In the genomic region with DNA sequence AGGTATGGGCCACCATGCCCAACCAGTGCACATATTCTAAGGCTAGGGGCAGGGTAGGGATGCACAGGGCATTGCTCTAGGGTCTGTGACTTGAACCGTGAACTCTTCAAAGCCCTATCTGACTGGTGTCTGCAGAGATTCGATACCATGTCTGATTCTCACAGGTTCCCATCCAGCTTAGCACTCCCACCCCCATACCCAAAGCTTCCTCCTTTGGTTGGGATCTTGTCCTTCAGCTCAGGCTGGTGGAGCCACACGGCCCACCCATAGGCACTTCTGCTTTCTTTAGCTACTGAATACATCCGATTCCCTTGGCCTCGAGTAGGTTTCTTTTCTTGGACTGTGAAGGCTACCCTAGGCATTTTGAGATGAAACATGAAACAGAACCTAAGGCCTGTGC, we compare ENCODE assay signal across 20 mouse cellular contexts. TPM values are rescaled to one million over a fixed set of nuclear protein-coding genes. Genes with fewer than 3 reads are reported as not detected.
DNase-seq lines count a peak whose midpoint lies in the region; ATAC-seq and TF ChIP-seq lines count a peak whose summit lies in the region.
"Had no signal": no experiment of that assay in that cellular context is flagged by ENCODE, and none has a peak within 500 bp of the region (broad histone marks: within the 10 kb centered on the region; RNA-seq: fewer than 3 reads in every experiment).

No protein-coding gene starts in this region.

- peak; percentile 59 to 83; a peak in 3 of 4 replicates for ATAC-seq in hematopoietic stem cell, adult 5-6 weeks (replicated peaks in 1 of 2; ENCODE audit: insufficient read depth in 1 of 2, low FRiP score in 2 of 2, low TSS enrichment in 1 of 2, low read depth in 1 of 2, poor library complexity in 2 of 2, severe bottlenecking in 2 of 2)
- ATAC-seq: CD4-positive, CD25-positive, alpha-beta regulatory T cell, adult 4 months had no signal

- DNase-seq in cerebellum, adult 2 months: no peak
- no peak for DNase-seq in cerebellum, adult 9-11 months
- peak; percentile 55 for DNase-seq in lung, postnatal 36 days
- DNase-seq in lung, postnatal 14 days: no peak
- peak; percentile 25 for DNase-seq in splenic B cell, adult 2 months (ENCODE audit: low read depth, low spot score)
- DNase-seq in left cerebral cortex, postnatal 4 days: no peak
- DNase-seq in heart, postnatal 25 days (ENCODE audit: low spot score): no peak
- DNase-seq: cerebellum, postnatal 36 days; gastrocnemius, postnatal 14 days; kidney, adult 18-20 months; kidney, postnatal 25 days; thymus, postnatal 36 days had no signal

- intact Hi-C loops in left cerebral cortex, postnatal 4 days (cut with DNase I): no loop called here
- intact Hi-C loops in heart, postnatal 25 days (cut with DNase I): loop anchor here (5.0 kb wide), 1 partner anchor 107 kb away; no protein-coding TSS in a partner anchor

- no peak for TF ChIP-seq POLR2A in cerebellum, adult 2 months (IDR thresholded peaks at IDR 0.05; ENCODE audit: borderline replicate concordance, insufficient read depth, low read length)

- H3K27me3 ChIP-seq in cerebellum, adult 2 months (ENCODE audit: control insufficient read depth, insufficient read depth, low read length): no peaks in the 10 kb centered on the region
- H3K27me3 ChIP-seq in splenic B cell, adult 2 months (ENCODE audit: control insufficient read depth, insufficient read depth, low read length, poor library complexity, severe bottlenecking): no peaks in the 10 kb centered on the region; the same call in 1 of the 2 replicates
- H3K27me3 ChIP-seq: forebrain, embryonic 12.5 days; liver, embryonic 15.5 days had no signal

- peaks cover 24% of the 10 kb centered on the region for H3K4me1 ChIP-seq in cerebellum, adult 2 months (ENCODE audit: control insufficient read depth, insufficient read depth, low read length)

- H3K27ac ChIP-seq in cerebellum, adult 2 months (ENCODE audit: insufficient read depth, low read length): peak overlapping the region; percentile 93
- H3K27ac ChIP-seq: embryonic facial prominence, embryonic 10.5 days; forebrain, embryonic 12.5 days; left cerebral cortex, adult 2 months; midbrain, embryonic 10.5 days had no signal

- WGBS in cerebellum, adult 2 months: 89% methylated on average over 5 of the region's 5 CpGs

- H3K36me3 ChIP-seq in splenic B cell, adult 2 months (ENCODE audit: control insufficient read depth, insufficient read depth, low read length, poor library complexity, severe bottlenecking): no peaks in the 10 kb centered on the region
- H3K36me3 ChIP-seq: embryonic facial prominence, embryonic 10.5 days; forebrain, embryonic 12.5 days; liver, embryonic 15.5 days; midbrain, embryonic 10.5 days had no signal

- no peak for TF ChIP-seq CTCF in cerebellum, adult 2 months (IDR thresholded peaks at IDR 0.05; ENCODE audit: borderline replicate concordance, insufficient read depth, low read depth, low read length)

- H3K4me3 ChIP-seq in cerebellum, adult 2 months (replicated peaks; ENCODE audit: insufficient read depth, low read depth, low read length): no peak overlapping the region
- H3K4me3 ChIP-seq: embryonic facial prominence, embryonic 10.5 days; forebrain, embryonic 12.5 days; left cerebral cortex, adult 2 months; liver, embryonic 15.5 days; midbrain, embryonic 10.5 days had no signal

RNA-seq across cellular contexts. Expression of gene Susd6, which starts 5.3 kb away (rescaled TPM):
- 46.3 and 54.8 TPM in 2 replicates for polyA plus RNA-seq in cerebellum, adult 2 months (2012; rRNA removed)
- total RNA-seq in hematopoietic stem cell, adult 5-6 weeks (2017): 27.5 and 31.9 TPM in 2 replicates
- total RNA-seq in left cerebral cortex, postnatal 4 days (2021): 10 to 100 TPM; 19.6 to 21.4 TPM
- total RNA-seq in heart, postnatal 25 days (2021): 10 to 100 TPM; 62.5 to 69.1 TPM

RNA-seq across cellular contexts. Expression of gene Ccdc177, which starts 24.5 kb away (rescaled TPM):
- 4.9 and 5.4 TPM in 2 replicates for polyA plus RNA-seq in cerebellum, adult 2 months (2012; rRNA removed)
- total RNA-seq in hematopoietic stem cell, adult 5-6 weeks (2017): 0.06 TPM in 1 of 2 replicates, not detected in the other
- total RNA-seq in left cerebral cortex, postnatal 4 days (2021): 10 to 100 TPM; 17.1 to 19.5 TPM
- total RNA-seq in heart, postnatal 25 days (2021): under 1 TPM; 0.06 to 0.08 TPM
- polyA plus RNA-seq: CD4-positive, CD25-positive, alpha-beta regulatory T cell, adult 4 months; heart, embryonic 16.5 days; liver, embryonic 15.5 days had no signal

Comparison
In these comparisons a context has a peak if more than half of its experiments do, and no peak if none do; other contexts are left out.
1. DNase-seq: peak in lung, postnatal 36 days (single experiment) and splenic B cell, adult 2 months (single experiment); none in cerebellum, adult 2 months (0 of 2), cerebellum, adult 9-11 months (single experiment), lung, postnatal 14 days (single experiment), left cerebral cortex, postnatal 4 days (single experiment) and heart, postnatal 25 days (single experiment).
2. RNA of gene Ccdc177, which starts 24.5 kb away (total RNA-seq): 17.1 to 19.5 TPM in left cerebral cortex, postnatal 4 days; 0.06 to 0.08 TPM in heart, postnatal 25 days and 0.06 TPM in hematopoietic stem cell, adult 5-6 weeks; every median in the first group is over 10 times any median in the second.